Mouse (Mus musculus) left cerebral cortex, postnatal 36 days (tissue): Measurements from ENCODE around the gene Vmn1r111. TPM values are rescaled to one million over a fixed set of nuclear protein-coding genes. Genes with fewer than 3 reads are reported as not detected.
"Not testable (repeated sequence)": the region's sequence is repeated elsewhere in the genome, so short reads cannot be mapped to it uniquely, and the experiment has no call there.

Experiments
- DNase-seq, 2 experiments: peaks; one replicate each; pipeline ENCODE4 v3.0.0; 2021 to 2022; ENCODE audit warnings: low spot score in 2 of 2, mixed read lengths in 1 of 2
- intact Hi-C: fragments of 180-260 bp; cut with DNase I; formaldehyde crosslinking; loops from one replicate; pipeline ENCODE4 v1.15.1; 2025
- total RNA-seq, 2 experiments: library from RNA; stranded (reverse); gene quantifications; 2 replicates each; pipeline ENCODE4 v1.2.3; 2021

The Vmn1r111 gene
- not detected for total RNA-seq

GRCm38 (mm10) chr7:20703116-20703515, at the start of gene Vmn1r111:
Gene Vmn1r111 (minus strand): TSS chr7:20703216.
- intact Hi-C loops, result not testable (repeated sequence)

GRCm38 (mm10) chr7:20730524-20730923, 27.5 kb upstream of the Vmn1r111 start, which contains the start of gene Gm10668:
Gene Gm10668 (minus strand): TSS chr7:20730624.
- intact Hi-C loops, DNase-seq: not testable (repeated sequence)

More at GRCm38 (mm10) chr7:20703116-20703515, at the start of gene Vmn1r111:
- DNase-seq, result not testable (repeated sequence)

DNA sequence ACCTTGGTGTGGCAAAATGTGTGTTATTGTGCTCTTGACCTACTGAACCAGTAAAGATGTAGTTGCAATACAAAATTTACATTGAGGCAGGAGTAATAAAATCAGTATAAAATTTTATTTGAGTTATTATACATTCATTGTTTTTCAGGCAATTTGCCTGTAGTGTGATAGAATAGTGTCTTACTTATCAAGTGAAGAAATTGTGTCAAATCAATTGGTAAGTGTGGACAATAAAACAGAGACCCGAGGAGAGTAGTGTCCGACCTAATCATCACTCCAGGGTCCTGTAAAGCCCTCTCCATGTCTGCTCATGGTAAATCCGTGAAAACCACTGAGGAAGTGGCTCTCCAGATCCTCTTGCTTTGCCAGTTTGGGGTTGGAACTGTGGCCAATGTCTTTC, 34.4 kb downstream of the Vmn1r111 start, which contains the start of gene Vmn1r107:
Gene Vmn1r107, plus strand, starts transcription at position 301 of the 400 bp plus-strand sequence.
- DNase-seq, intact Hi-C loops: not testable (repeated sequence)

Other genes starting within 250 kb of the Vmn1r111 start
- not detected for gene Gm10670, start 228.3 kb downstream of the Vmn1r111 start, total RNA-seq
- gene Vmn1r103, start 192.7 kb downstream of the Vmn1r111 start, total RNA-seq, result not detected
- not detected for gene Vmn1r104, start 169.4 kb downstream of the Vmn1r111 start, total RNA-seq
- not detected for gene Gm5726, start 157.5 kb downstream of the Vmn1r111 start, total RNA-seq
- gene Gm4141, start 127.0 kb downstream of the Vmn1r111 start, total RNA-seq, result not detected
- not detected for gene Gm4513, start 104.2 kb downstream of the Vmn1r111 start, total RNA-seq
- gene Vmn1r107, start 34.3 kb downstream of the Vmn1r111 start, total RNA-seq, result not detected
- not detected for gene Gm10668, start 27.4 kb upstream of the Vmn1r111 start, total RNA-seq
- gene Vmn1r112, start 68.0 kb upstream of the Vmn1r111 start, total RNA-seq, result not detected
- not detected for gene Vmn1r113, start 84.1 kb upstream of the Vmn1r111 start, total RNA-seq
- not detected for gene Vmn1r114, start 109.0 kb upstream of the Vmn1r111 start, total RNA-seq
- gene Vmn1r115, start 141.8 kb upstream of the Vmn1r111 start, total RNA-seq, result not detected
- not detected for gene Vmn1r116, start 169.0 kb upstream of the Vmn1r111 start, total RNA-seq
- not detected for gene Vmn1r117, start 180.9 kb upstream of the Vmn1r111 start, total RNA-seq
- not detected for gene Vmn1r118, start 209.1 kb upstream of the Vmn1r111 start, total RNA-seq